Mouse (Mus musculus): ENCODE measurements at regions not wholly inside any gene's neighbourhood (a gene's known extent, or its start where the extent isn't known, plus 50 kb on each side); places are given as distances from the start of the nearest gene placed in this dataset.

- DNase-seq (ENCODE audit: low spot score in 2 of 2), result no peak
Measured at GRCm38 (mm10) chr13:113536306-113536705, 82.1 kb downstream of the Snx18 start.

GRCm38 (mm10) chr13:113534664-113535455 is 83.5 kb downstream of the Snx18 start:
- no peak for DNase-seq (ENCODE audit: low spot score in 2 of 2)

GRCm38 (mm10) chr13:113533884-113534445 is 84.4 kb downstream of the Snx18 start:
- DNase-seq (ENCODE audit: low spot score in 2 of 2), result no peak

- no peak for DNase-seq (ENCODE audit: low spot score in 2 of 2)
Measured at GRCm38 (mm10) chr13:113526997-113527396, 91.4 kb downstream of the Snx18 start.

GRCm38 (mm10) chr13:113523503-113523902 is 94.9 kb downstream of the Snx18 start:
- no peak for DNase-seq (ENCODE audit: low spot score in 2 of 2)

- no peak for DNase-seq (ENCODE audit: low spot score in 2 of 2)
Measured at GRCm38 (mm10) chr13:113518144-113518543, 100.2 kb downstream of the Snx18 start.

GRCm38 (mm10) chr13:113516102-113516501 is 102.3 kb downstream of the Snx18 start:
- DNase-seq (ENCODE audit: low spot score in 2 of 2), result no peak

GRCm38 (mm10) chr13:113515162-113515600 is 103.2 kb downstream of the Snx18 start:
- peak; percentile 22 to 43 for DNase-seq (ENCODE audit: low spot score in 2 of 2)

GRCm38 (mm10) chr13:113509403-113510185 is 108.8 kb downstream of the Snx18 start:
- peak; percentile 56 to 69 for DNase-seq (ENCODE audit: low spot score in 2 of 2)

- no peak for DNase-seq (ENCODE audit: low spot score in 2 of 2)
Measured at GRCm38 (mm10) chr13:113508124-113508728, 110.1 kb downstream of the Snx18 start.

GRCm38 (mm10) chr13:113502528-113502927 is 115.8 kb downstream of the Snx18 start:
- no peak for DNase-seq (ENCODE audit: low spot score in 2 of 2)

GRCm38 (mm10) chr13:113502059-113502458 is 116.3 kb downstream of the Snx18 start:
- DNase-seq (ENCODE audit: low spot score in 2 of 2), result no peak

- DNase-seq (ENCODE audit: low spot score in 2 of 2), result no peak
Measured at GRCm38 (mm10) chr13:113500373-113500990, 117.9 kb downstream of the Snx18 start.

GRCm38 (mm10) chr13:113499079-113499710 is 119.2 kb downstream of the Snx18 start:
- DNase-seq (ENCODE audit: low spot score in 2 of 2), result no peak

GRCm38 (mm10) chr13:113495595-113496285 is 122.6 kb downstream of the Snx18 start:
- DNase-seq (ENCODE audit: low spot score in 2 of 2), result no peak

- no peak for DNase-seq (ENCODE audit: low spot score in 2 of 2)
Measured at GRCm38 (mm10) chr13:113495136-113495535, 123.2 kb downstream of the Snx18 start.

GRCm38 (mm10) chr13:113494688-113495087 is 123.7 kb downstream of the Snx18 start:
- no peak for DNase-seq (ENCODE audit: low spot score in 2 of 2)

- DNase-seq (ENCODE audit: low spot score in 2 of 2), result no peak
Measured at GRCm38 (mm10) chr13:113489951-113490822, 128.2 kb downstream of the Snx18 start.

GRCm38 (mm10) chr13:113486368-113486955 is 131.9 kb downstream of the Snx18 start:
- DNase-seq (ENCODE audit: low spot score in 2 of 2), result no peak
